Mouse (Mus musculus): ENCODE data around the gene Atraid.

DNA sequence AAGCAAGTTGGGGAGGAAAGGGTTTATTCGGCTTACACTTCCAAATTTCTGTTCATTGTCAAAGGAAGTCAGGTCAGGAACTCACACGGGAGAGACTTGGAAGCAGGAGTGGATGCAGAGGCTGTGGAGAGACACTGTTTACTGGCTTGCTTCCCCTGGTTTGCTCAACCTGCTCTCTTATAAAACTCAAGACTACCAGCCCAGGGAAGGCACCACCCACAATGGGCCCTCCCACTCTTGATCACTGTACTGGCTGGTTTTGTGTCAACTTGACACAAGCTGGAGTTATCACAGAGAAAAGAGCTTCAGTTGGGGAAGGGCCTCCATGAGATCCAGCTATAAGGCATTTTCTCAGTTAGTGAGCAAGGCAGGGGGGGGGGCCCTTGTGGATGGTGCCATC, 22.9 kb downstream of the Atraid start:
- no peak for TF ChIP-seq CTCF (IDR thresholded peaks at IDR 0.05; ENCODE audit: low read depth)
- TF ChIP-seq EP300 (IDR thresholded peaks at IDR 0.05; ENCODE audit: low read depth) = no peak

Measured in heart, postnatal 0 days (tissue).